Mouse (Mus musculus) kidney, adult 11 months (tissue): ENCODE results near the gene Bcr.

ENCODE experiments used
- DNase-seq: peaks from one replicate; pipeline ENCODE4 v3.0.0; 2022

The Bcr gene

DNA sequence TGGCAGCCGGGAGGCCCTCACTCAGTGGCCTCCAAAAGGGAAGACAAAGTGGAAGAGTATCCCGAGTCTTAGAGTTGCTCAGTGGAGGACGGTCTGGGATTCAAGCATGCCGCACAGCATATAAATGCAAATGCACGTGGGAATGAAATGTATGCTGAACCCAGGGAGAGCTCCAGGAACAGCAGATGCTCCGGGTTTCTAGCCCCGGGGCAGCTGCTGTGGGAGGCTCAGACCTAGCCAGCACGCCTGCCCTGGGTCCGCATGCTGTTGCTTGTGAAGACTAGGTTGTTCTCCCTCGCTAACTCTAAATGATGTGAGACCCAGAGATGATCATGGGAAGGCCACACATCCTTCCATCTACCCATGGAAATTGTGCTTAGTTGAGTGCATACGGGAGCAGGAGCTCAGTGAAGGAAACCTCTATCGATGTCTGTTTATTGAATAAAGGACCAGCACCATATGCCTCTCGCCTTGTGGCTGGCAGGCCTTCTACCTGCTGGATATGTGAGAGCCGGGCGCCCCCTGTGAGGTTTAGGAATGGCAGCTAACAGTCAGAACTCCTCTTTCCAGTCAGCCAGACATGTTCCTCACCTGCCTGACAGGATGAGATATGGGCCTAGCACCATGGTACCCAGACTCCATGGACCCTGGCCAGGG lies 74.6 kb downstream of the Bcr start:
- DNase-seq = no peak

GRCm38 (mm10) chr10:75135518-75136162 lies 75.2 kb downstream of the Bcr start:
- no peak for DNase-seq

DNA sequence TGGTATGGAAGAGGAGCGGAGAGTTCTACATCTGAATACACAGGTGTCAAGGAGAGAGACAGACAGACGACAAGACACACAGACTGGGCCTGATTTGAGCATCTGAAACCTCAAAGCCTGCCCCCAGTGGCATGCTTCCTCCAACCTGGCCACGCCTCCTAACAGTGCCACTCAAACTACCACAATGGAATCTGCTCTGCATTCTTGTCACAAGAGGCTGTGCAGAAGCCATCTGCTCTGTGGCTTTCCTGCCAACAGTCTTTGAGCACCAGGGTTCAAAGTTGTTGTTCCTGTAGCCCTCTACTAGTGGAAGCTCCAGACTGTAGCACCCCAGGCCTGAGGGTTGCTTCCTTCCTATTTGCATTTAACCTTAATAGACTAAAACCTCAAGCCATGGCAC lies 76.8 kb downstream of the Bcr start:
- no peak for DNase-seq

DNA sequence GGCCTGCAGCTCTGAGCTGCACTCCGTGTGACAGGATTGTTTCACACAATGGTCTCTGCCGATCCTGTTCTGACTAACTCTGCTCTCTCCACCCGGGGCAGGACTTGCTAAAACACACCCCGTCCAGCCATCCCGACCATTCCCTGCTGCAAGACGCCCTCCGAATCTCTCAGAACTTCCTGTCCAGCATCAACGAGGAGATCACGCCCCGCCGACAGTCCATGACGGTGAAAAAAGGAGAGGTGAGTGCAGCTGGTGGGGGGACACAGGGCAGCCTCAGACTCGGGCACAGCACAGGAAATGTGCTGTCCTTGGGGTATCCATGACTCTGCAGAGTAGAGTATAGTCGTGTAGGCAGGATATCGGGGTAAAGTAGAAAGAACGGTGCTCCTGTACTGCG lies 84.8 kb downstream of the Bcr start:
- no peak for DNase-seq

DNA sequence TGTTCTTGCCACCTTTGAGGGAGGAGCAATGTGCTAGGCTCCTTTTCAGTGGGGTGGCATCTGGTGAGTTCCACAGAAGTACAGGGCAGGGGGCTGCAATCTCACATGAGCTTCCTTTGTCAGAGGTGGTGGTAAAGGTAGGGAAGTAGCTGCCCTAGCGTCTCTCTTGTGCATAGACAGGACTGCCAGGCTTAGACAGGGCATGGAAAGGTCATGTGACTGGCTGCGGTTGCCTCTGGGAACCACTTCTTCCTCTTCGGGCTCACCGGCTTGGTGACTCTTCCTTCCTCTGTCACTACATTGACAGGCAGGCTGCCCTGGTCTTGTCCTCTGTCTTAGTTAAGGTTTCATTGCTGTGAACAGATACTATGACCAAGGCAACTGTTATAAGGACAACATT lies 85.6 kb downstream of the Bcr start:
- DNase-seq = no peak

GRCm38 (mm10) chr10:75146619-75147018 lies 86.2 kb downstream of the Bcr start:
- DNase-seq = no peak

DNA sequence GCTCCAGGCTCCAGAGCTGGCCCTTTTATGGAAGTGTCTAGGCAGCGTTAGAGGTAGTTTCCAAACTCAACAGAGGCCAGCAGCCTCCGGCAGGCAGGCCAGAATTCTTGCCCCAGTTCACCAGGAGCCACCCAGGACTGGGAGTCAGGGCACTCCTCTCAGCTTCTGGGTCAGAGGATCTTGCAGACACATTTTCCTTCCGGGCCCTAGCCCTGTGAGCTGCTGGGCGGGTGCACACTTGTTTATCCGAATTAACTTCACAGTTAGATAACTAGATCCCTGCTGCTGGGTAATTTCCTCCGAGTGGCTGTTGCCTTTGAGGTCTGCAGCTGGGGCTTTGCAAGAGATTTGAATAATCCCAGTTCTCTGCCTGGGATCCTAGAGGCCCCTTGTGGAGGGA lies 87.9 kb downstream of the Bcr start:
- no peak for DNase-seq

- no peak for DNase-seq
Observed at GRCm38 (mm10) chr10:75150361-75150760, 90.0 kb downstream of the Bcr start.

- DNase-seq = peak; percentile 72
Observed at GRCm38 (mm10) chr10:75151311-75151710, 90.9 kb downstream of the Bcr start.

- DNase-seq = peak; percentile 74
Observed at GRCm38 (mm10) chr10:75156835-75157234, 96.4 kb downstream of the Bcr start.

DNA sequence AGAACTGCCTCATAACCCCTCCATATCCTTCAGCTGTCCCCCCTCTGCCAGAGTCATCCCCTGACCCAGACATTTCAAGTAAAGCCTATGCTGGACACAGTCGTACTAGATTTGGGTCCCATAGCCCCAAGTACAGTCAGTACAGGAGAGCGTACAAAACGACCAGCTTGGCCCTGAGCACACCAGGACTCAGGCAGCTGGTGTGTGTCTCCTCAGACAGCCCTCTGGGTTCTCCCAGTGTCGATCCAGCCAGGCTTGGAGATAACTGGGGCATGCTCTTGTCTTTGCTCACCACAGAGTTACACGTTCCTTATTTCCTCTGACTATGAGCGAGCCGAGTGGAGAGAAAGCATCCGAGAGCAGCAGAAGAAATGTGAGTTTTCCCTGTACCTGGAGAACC lies 97.3 kb downstream of the Bcr start:
- DNase-seq = no peak

- DNase-seq = no peak
Observed at GRCm38 (mm10) chr10:75158356-75158755, 98.0 kb downstream of the Bcr start.

- peak; percentile 66 for DNase-seq
Observed at GRCm38 (mm10) chr10:75160171-75160900, 99.9 kb downstream of the Bcr start.

DNA sequence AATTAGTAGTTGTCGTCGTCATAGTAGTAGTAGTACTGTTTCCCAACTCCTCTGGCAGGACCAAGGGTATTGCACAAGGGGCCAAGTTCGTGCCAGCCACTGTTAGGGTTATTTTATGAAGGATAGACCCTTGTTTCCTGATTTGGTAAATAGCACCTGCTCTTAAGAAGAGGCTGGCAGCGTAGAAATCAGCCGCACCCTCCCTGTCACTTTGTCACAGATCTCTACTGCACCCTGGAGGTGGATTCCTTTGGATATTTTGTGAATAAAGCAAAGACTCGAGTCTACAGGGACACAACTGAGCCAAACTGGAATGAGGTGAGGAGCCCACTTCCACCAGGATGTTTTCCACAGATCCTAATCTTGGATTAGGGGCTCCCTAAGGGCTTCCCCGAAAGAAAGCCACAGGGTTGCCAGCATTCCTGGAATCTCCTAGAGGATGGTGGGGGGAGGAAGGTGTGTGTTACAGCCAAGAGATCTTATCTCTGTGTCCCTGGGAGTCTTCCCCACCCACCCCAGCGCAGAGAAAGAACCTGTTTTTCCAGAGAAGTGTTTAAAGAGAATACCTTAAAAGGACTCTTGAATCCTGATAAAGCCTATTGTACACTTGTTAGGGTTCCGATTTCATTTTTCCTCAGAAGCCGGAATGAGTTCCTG lies 105.6 kb downstream of the Bcr start:
- no peak for DNase-seq

DNA sequence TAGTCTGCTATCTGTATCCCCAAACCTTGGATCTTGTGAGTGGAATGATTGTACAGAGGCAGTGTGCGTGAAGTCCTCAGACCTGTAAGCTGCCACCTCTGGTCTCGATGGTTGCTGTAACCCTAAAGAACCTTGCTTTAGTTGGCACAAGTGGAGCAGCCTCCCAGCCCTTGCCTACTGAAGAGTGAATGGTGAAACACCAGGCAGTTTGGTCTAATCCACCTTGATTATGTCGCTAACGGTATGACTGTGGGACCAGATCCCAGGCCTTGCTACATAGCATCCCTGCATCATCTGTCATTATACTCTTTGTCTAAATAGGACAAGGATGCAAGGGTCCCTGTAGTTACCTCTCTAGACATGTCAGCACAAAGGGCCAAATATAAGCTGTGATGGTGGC lies 106.2 kb downstream of the Bcr start:
- no peak for DNase-seq

- no peak for DNase-seq
Observed at GRCm38 (mm10) chr10:75170207-75170850, 109.9 kb downstream of the Bcr start.

DNA sequence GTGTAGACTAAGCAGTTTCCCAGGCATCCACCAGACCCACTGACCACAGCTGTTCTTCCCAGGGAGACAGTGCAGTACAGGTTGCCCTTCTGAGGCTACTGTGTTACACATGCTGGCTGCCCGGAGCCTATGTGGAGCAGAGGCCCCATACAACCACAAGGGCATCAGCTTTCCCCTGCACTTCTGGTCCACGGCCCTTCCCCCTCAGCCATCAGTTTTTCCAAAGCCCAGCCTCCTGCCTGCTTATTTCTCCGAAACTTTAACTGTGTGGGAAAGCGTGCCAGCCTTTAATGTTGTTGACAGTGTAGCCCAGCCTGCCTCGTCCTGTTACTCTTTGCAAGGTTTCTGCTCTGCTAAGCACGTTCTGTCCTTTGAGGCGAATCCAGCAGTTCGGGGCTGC lies 112.7 kb downstream of the Bcr start:
- no peak for DNase-seq

DNA sequence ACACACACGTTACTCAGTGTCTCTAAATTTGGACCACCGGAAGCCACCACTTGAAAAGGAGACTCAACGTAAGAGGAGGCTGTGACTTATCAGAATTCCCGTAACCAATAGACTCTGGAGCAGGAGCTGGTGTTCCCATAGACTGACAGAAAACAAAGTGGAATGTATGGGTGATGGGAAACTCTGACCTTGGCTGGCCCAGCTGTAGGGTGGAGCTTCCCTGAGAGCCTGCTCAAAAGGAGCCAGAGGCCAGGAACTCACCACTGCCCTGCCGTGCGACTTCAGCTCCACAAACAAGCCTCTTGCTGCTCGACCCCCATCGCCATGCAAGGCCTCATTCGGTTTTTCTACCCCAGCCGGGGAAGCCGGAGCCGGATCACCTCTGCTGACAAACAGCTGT lies 113.3 kb downstream of the Bcr start:
- DNase-seq = no peak

GRCm38 (mm10) chr10:75176494-75176893 lies 116.1 kb downstream of the Bcr start:
- no peak for DNase-seq

GRCm38 (mm10) chr10:75178911-75179310 lies 118.5 kb downstream of the Bcr start:
- DNase-seq = no peak

DNA sequence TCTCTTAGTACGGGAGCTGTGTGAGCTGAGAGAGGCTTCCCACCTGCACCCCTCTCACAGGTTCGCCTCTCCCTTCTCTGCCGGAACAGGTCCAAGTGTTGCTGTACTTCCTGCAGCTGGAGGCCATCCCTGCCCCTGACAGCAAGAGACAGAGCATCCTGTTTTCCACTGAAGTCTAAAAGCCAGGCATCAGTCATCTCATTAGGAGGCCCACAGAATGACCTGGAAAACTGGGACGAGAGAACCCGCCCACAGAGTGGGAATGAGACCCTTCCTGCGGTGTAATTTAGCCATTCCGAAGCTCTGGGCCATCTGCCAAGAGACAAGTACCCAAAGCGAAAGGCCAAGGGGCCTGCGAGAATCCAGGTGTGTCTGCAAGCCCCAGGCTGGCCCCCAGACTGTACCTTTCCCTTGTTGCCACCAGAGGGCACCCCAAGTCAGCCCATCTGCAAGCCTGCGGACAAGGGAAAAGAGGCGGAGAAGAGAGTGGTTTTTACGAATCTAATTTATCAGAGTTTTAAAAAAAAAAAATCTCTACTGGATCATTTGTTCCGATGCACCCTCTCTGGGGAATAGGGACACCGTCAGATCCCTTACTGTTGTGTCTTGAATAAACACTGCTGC lies 121.9 kb downstream of the Bcr start:
- peak; percentile 54 for DNase-seq

DNA sequence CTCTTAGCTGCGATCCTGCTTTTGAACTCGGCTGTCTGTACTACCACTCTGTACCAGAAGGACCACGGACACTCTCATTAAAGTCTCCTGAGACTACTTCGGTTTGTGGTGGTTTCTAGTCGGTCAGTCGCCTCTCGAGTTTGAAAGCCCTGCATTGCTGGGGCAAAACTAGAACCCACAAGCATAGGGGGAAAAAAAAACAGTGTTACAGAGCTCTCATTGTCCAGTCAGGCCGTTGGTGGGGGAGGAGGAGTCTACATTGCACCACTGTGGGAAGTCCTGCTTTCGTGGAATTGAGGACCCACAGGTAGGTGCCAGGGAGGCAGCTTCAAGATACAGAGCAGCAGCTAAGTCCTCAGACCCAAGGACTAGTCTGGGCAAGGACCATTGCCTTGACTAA lies 124.4 kb downstream of the Bcr start:
- DNase-seq = no peak

GRCm38 (mm10) chr10:75186551-75186950 lies 126.2 kb downstream of the Bcr start:
- DNase-seq = no peak
